Mouse (Mus musculus) myocyte (in vitro differentiated cells): Measurements from ENCODE around the gene Gli3.

Experiments
- CEBPB ChIP-seq: IDR thresholded peaks from 2 replicates; pipeline ENCODE4 v1.6.1; 2011; ENCODE audit warnings: mild to moderate bottlenecking, moderate library complexity; ENCODE audit not compliant: poor library complexity, insufficient read depth, severe bottlenecking
- E2F4 ChIP-seq: IDR thresholded peaks from one replicate; pipeline ENCODE4 v1.6.1; 2011; ENCODE audit warnings: mild to moderate bottlenecking, control low read depth, moderate library complexity; ENCODE audit not compliant: insufficient read depth
- MAX ChIP-seq: IDR thresholded peaks from one replicate; pipeline ENCODE4 v1.6.1; 2011; ENCODE audit warnings: low read depth, mild to moderate bottlenecking, control low read depth
- MYOD1 ChIP-seq, 3 experiments: IDR thresholded peaks; one replicate each; pipeline ENCODE4 v1.6.1; 2011; ENCODE audit warnings: control low read depth in 2 of 3, low read depth in 2 of 3, mild to moderate bottlenecking in 2 of 3, moderate library complexity in 1 of 3; ENCODE audit not compliant: insufficient read length in 2 of 3, control insufficient read depth in 1 of 3
- POLR2A ChIP-seq: IDR thresholded peaks from one replicate; pipeline ENCODE4 v1.6.1; 2011; ENCODE audit warnings: low read depth, mild to moderate bottlenecking, control low read depth, moderate library complexity; ENCODE audit not compliant: insufficient read length
- POLR2AphosphoS2 ChIP-seq: IDR thresholded peaks from one replicate; pipeline ENCODE4 v1.6.1; 2011; ENCODE audit warnings: low read depth, control low read depth; ENCODE audit not compliant: insufficient read length
- REST ChIP-seq: IDR thresholded peaks from one replicate; pipeline ENCODE4 v1.6.1; 2011; ENCODE audit warnings: mild to moderate bottlenecking, control low read depth, moderate library complexity; ENCODE audit not compliant: insufficient read depth, insufficient read length
- USF1 ChIP-seq: IDR thresholded peaks from one replicate; pipeline ENCODE4 v1.6.1; 2011; ENCODE audit warnings: low read depth, mild to moderate bottlenecking, control low read depth, moderate library complexity

- TF ChIP-seq USF1 (no peak), MYOD1 (IDR thresholded peaks at IDR 0.05; ENCODE audit: control insufficient read depth in 1 of 3, insufficient read length in 2 of 3, low read depth in 2 of 3) (no peak), POLR2A (no peak), MAX (no peak), POLR2AphosphoS2 (no peak), REST (no peak), E2F4 (no peak), CEBPB (no peak)
Measured at GRCm38 (mm10) chr13:15446782-15447564, 16.1 kb upstream of the Gli3 start.
